Mouse (Mus musculus) urinary bladder, postnatal 10 days (tissue): ENCODE measurements around the gene Tmem273.

Experiments used
- DNase-seq: peaks from one replicate; pipeline ENCODE4 v3.0.0; 2022; ENCODE audit warnings: low spot score

Gene Tmem273

DNA sequence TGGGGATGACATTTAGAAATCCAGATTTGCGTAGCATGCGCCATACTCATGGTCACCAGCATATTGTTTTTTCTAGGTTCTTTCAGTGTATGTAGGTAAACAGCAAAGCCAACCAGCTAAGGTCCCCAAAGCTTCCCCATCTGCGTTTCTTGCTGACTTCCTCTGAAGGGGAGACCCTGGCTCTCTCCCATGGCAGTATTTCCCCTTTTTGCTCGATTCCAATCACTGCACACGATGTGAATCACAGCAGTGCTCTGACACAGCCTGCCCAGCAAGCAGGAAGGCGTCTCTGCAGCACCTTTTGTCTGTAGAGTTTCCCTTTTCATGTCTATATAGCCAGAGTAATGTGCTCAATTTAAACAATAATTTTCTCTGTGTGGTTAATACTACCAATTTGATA lies 26.7 kb downstream of the Tmem273 start:
- DNase-seq, result no peak

DNA sequence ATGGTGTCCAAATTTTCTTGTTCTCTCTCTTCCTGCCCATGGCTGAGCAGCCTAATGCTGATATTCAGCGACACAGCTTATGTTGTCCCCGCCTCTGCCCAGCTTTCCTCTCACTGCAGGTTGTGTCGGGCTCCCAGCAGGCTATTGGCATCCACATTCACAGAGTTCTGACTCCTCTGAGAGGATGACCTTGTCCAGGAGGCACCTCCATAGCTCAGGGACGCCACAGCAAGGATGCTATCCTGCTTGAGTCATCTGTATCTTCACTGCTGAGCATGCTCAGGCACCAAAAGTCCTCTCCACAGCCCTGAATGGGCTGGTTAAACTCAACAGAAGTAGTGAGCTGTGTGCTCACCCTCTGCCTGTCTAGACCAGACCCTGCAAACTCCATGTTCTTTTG lies 29.2 kb downstream of the Tmem273 start:
- DNase-seq, result no peak

DNA sequence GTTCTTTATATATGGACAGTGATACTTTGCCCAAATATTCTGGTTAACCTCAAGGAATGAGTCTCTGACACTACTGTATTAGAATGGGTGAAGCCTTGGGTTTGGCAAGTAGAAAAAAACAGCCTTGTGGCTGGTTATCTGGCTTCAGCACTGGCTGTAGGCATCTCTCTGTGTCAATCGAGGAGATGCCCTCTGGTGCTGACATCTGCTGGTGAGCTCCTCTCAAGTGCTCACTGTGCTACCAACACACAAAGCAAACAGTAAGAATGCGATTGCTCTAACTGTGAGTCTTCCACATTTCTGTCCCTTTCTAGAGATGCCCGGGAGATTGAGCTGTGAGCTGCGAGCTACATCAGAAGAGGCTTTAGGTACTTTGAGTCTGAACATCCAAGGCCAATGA lies 30.8 kb downstream of the Tmem273 start:
- DNase-seq, result no peak

DNA sequence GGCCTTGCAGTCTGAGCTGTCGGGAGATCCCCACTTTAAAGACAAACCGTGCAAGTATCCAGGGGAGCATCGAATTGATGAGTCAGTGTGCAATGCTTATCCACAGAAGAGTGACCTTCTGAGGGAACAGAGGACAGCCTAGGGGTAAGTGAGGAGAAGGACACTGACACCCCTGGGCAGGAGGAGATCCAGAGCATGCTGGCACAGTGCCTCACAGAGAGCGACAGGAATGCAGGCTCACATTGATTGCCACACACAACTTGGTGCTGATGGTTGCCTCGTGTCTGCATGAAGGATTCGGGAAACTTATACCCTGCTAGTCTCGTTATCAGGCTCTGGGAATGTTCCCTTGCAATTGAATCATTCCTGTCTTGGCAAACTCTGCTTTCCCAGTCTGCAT lies 31.5 kb downstream of the Tmem273 start:
- no peak for DNase-seq

DNA sequence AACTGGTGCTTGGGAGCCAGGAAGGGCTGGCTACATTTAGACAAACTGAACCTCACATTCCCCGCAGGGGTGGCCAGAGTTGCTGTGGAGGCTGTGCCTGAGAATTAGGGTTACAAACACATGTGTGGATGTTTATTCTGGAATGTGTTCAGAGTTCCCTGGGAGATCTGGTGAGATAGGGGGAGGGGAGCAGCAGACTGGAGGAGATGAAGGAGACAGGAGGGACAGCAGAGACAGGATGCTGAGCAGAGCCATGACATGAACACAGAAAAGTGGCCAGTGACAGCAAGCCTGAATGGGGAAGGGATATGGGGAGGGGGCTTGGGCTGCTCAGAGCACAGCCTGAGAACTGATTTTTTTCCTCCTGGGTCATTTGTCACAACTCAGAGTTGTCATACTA lies 33.5 kb downstream of the Tmem273 start:
- DNase-seq, result no peak

DNA sequence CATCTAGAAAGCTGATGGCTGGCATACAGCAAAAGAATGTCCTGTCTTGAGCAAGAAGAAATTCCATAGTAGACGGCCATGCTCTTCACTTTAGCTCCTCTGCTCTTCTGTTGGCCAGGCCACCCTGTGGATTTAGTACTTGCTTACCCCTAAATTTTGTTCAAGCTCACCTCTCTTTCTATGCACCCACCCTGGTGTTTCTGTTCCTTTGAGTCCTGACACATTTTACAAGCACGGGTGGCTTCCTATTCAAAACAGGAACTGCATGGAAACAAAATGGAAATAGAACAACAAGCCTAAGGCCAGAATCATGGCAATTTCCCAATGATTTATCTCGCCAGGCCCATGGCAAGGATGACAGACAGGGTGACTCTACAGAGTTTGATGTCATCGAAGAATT lies 37.0 kb downstream of the Tmem273 start:
- DNase-seq, result no peak

DNA sequence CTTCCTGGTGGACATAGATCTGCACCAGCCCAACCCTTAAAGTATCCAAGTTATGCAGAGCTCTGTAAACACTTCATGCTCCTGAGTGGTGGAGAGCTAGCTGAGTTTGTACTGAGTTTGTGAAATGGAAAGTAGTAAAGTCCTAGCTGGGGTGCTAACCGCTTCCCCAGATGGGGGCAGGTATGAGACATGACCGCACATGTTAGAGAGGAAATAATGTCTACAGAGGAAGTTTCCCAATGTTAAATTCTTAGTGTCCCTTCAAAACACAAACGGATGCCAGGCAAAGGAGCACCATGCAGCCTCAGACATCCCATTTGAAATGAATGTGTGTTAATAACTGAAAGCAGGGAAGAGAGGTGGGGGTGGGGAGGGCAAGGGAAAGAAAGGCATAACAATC lies 38.1 kb downstream of the Tmem273 start:
- no peak for DNase-seq

DNA sequence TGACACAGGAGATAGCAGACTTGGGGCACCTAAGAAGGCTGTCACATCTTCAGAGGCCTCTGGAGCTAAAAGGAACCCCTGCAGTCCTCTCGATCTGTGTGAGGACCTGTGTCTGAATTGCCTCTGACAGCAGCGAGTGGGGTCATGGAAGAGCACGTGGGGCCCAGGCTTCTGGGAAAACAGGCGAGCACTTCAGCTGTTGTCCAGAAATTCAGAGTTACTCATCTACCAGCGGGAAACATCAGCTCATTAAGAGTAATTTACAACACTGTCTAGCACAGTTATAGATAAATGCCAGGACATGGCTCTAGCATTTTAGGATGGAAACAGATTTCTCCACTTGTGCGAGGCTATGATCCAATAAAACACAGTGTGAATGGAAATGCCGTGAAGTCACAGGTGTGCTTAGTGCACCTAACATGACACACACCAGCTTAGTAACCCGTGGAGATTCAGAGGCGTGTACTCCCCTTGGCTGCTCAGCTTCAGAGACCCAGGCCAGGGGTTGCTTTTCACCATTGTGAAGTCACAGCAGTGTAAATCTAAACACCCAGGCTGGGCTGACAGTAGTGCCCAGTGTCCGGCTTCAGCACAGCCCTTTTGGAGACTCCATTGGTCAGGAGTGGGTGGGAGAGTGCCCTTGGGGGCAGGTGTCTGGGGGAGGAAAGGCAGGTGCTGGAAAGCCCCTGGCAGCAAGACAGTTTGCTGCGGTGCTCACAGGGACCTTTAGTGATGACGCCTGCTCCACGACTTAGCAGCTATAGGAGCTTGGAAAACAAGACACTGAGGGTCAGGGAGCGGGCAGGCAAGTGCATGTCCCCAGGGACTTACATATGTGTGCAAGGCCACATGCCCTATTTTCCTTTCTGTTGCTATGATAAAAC lies 38.7 kb downstream of the Tmem273 start:
- DNase-seq, result no peak

DNA sequence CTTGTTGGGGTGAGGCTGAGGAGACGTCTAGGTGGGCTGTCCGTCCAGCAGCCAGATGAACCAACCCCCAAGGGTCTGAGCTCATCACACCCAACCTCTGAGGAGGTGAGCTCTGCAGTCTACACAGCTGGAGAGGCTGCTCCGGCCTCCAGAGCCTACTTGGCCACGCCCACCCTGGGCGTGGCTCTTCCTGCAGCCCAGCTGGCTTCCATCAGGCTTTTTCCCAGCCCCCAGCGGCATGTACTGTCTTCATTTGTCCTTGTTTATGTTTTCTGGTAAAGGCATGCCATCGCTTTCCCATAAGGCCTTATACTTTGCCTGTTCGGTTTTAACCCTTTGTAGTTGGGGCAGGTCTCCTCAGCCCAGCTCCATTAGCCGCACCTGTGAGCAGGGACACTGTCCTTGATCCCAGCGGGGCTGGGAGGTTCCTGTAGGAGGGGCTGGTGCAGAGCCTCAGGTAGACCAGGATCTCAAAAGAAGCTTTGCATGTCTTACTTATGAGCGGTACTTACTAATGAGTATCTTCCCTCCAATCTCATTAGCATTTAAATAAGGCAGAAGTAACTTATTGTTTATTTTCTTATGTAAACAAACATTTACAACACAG lies 39.8 kb downstream of the Tmem273 start:
- DNase-seq, result no peak

DNA sequence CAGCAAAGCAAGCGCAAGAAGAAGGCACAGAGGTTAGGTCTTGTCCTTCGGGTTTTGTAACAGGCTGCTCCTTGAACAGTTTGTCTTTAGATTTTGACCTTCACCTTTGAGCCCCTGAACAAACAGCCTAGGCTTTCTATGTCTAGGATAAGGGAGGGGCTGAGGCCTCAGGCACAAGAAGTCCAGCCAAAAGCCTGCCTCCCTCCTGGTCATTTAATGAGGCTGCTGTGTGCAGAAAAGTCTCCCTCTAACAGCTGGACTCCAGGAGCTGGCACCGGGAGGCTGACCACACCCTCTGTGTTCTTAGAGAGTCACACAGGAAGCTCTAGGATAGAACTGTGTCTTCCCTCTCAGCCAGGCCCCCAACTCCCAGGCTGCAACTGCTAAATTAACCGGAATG lies 41.4 kb downstream of the Tmem273 start:
- DNase-seq, result no peak

DNA sequence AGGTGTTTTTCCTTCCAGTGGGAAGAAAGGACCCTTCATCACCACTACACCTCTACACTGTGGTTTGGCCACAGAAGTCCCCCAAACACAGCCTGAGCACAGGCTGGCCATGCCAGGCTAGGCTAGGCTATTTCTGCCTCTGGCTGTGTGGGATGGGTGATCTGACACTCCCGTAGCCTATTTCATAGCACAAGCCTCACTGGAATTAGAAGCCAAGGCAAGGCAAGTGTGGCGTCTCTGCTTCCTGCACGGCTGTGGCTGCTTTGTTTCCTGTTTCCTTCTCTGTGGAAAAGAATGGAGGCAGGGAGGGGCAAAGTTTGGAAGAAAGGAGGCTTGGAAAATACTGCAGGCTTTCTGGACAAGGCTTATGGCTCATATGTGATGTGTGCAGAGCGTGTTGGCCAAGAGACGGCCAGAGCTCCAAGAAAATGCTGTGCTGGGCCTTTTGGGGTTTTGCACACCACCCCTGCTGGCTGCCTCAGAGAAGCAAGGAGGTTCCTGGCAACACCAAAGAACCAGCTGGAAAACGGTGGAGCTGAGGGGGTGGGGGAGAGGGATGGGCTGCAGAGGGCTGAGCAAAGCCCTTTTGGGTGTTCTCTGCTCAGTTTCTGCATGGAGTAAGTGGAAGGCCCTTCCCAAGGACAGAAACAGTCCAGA lies 42.4 kb downstream of the Tmem273 start:
- no peak for DNase-seq

DNA sequence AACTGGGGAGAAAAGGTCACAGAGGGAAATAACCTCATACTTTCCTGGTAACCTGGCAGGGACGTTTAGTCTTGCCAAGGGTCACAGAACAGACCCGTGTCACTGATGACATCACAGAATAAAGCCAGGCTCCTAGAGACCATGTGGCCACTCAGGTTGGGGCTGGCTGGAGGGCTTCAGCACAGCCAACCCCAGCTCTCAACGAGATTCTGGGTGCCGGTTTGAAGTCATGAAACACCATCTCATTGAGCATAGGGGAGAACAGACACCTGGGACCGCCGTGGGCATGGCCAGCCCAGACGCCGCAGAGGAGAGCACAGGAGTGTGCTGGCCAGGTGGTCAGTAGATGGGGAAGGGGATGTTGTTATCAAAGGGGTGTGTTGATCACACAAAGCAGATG lies 48.1 kb downstream of the Tmem273 start, which contains the start of gene Fam170b:
TSS of gene Fam170b (plus strand) at position 116 of the 400 bp plus-strand sequence.
- DNase-seq, result no peak

DNA sequence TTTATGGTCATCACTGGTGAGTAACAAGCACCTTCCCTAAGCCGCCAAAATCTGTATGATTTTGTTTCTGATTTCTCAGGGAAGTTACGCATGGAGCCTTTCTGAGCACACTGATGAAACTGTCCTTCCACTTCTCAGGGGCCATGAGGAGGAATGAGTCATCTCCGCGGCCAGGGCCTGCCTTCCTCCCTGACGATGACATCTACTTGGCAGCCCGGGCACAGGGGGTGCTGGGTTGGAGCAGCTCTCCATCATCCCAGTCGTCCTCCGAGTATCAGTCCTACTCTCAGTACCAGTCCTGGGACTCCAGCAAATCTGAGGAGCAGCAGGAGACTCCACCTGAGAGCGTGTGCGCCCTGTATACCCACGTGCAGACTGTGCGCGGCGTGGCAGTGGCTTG lies 49.4 kb downstream of the Tmem273 start:
- DNase-seq, result no peak

DNA sequence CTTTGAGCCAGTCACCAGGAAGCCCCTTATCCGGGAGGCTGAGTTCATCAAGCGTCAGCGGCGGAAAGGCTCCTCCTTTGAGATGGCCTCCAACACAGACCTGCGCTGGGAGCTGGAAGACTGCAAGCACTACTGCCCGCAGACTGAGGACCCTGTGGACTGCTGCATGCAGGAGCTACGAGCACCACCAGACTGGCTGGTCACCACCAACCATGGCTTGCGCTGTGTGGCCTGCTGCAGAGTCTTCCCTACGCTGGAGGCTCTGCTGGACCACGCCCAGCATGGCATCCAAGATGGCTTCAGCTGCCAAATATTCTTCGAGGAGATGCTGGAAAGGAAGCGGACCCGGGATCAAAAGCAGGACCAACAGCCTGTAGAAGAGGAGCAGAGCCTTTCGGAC lies 49.8 kb downstream of the Tmem273 start:
- DNase-seq, result no peak

DNA sequence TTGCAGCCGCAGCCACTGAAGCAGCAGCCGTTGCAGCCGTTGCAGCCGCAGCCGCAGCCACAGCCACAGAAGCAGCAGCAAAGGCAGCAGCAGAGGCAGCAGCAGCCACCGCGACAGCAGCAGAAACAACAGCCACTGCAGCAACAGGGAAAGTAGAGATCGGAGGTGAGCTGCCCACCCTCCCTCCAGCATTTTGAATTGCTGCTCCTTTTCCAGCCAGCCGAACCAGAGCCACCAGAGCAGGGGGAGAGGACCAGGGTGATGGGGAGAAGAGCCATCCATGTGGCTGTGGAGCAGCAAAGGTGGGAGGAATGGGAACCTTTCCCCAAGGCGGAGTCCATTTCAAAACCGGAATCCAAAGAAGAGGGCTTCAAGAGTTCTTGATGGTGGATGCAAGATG lies 50.4 kb downstream of the Tmem273 start:
- DNase-seq, result no peak

DNA sequence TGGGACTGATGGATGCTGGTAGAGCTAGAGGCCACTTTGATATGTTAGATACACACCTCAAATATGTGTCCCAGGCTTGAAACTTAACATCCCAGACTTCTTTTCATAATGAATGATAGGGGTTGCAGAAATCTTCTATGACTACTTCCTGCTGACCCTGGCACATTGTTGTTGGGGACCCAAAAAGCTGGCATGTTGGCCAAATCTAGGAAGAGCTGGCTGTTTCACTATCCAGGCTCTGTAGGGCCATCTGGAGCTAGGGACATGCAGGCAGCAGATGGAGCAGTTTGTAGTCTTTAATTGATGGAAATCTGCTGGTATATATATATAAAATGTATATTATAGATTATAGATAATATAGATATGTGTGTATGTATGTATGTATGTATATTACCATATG lies 56.3 kb downstream of the Tmem273 start:
- DNase-seq, result no peak

DNA sequence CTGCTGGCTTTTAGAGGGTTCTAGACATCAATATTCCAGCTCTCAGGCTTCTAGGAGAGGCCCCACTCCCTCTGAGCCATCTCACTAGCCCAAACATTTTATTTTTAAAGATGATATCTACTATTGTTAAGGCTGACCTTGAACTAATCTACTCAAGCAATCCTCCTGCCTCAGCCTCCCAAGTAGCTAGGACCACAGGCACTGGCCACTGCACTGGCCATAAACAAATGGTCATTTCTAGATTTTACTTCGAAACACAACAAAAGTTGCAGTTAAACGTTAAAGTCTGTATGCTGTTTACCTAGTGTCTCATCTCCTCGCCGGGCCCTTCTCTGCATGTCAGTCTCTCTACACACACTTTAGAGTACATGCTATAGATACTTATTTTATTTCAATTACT lies 68.3 kb downstream of the Tmem273 start:
- DNase-seq, result no peak

DNA sequence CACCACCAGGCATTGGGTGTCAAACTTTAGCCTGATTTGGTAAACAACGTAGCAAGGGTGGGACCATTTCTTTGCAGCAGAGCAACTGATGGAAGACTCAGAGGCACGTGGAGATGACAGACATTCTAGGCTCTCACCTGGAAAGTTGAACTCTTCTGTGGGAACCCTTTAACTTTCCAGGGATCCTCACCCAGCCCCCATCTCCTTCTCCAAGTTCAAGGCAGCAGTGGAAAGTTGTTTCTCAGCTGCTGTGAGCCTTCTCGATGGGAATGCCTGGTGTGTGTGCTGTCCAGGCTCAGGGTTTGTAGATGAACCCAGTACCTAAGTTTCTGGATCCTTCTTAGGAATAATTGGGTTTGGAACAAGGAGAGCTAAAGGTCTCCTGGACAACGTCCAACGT lies 70.5 kb downstream of the Tmem273 start:
- DNase-seq, result no peak

DNA sequence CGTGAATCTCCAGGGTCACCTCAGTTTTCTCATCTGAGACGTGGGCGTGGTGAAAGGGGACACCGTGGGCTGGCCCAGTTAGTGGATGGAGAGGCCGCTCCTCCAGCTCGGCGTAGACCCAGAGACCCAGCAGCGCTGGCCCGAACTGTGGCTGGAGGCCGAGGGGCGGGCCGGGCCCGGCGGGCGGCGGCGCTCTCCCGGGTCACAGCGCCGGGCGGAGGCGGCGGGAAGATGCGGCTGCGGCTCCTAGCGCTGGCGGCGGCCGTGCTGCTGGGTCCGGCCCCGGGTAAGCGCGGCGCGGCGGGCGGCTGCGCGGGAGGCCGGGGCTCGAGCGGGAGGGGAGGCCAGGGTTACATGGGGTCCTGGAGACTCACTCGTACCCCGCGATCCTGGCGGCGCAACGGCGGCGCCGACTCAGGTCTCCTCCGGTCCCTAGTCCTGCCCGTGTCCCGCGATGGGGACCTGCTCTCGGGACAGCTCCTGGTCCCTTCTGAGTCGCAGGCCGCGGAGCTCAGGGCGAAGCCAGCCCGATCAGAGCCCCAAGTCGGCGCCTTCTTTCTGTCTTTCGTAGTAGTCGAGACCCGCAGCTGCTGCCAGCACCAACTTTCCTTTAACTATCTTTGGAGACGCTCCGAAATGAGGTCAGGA lies 71.0 kb downstream of the Tmem273 start, which contains the start of gene Vstm4:
TSS of gene Vstm4 (plus strand) at position 76 of the 648 bp plus-strand sequence.
- DNase-seq, result no peak

DNA sequence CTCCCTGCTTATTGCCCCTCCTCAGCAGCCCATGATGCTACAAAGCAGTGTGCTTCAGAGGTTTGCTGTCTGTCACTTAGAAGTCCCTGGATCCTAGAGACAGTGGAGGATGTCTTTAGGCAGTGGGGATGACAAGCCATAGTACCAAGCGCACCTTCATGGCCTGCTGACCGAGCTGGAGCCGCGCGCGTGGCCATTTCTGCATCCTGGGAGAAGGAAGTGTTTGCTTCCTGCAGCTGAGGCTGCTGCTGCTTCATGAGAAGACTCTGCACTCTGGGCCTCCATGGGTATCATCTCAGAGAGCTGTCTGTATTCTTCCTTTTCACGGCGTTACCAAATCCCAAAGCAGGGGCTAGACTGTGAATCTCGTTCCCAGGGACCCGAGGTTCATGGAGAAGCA lies 72.6 kb downstream of the Tmem273 start:
- no peak for DNase-seq

DNA sequence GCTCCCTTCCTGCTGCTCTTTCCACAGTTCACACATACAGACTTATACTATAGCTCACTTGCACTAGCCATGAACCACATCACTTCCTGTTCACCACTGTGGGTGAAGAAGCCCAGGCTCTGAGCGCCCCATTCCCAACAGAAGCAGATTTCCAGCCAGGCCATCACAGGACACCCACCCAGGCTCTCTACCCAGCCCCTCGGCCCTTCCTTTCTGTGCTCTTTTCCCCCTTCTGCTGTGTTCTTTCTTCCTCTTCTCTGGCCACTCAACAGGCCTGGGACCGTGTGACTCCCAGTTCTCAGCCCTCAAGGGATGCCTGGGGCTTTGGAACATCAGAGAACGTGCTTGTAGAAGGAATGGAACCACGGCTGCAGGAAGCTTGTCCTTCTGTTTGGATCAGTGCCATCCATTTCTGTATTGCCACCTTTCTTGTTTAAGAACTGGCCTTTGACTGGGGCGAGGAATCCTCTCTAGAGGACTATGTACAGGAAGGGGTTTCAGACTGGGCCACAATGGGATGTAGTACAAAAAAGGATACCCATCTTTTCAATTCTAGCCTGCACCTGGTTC lies 73.3 kb downstream of the Tmem273 start:
- no peak for DNase-seq
